Mouse (Mus musculus) heart, embryonic 13.5 days (tissue): ENCODE measurements around the gene Zswim3. TPM values are rescaled to one million over a fixed set of nuclear protein-coding genes. Genes with fewer than 3 reads are reported as not detected.

Experiments
- ATAC-seq: fragments of 200-750 bp; cut with Nextera tagmentation; 2 replicates; pipeline ENCODE4 v1.8.0; 2017; ENCODE audit warnings: moderate TSS enrichment; ENCODE audit not compliant: insufficient number of reproducible peaks, low FRiP score, low TSS enrichment; ENCODE audit errors: extremely low read depth
- H3K27ac ChIP-seq: fragments of 300-500 bp; sonication (generic); replicated peaks from 2 replicates; pipeline ENCODE4 v1.5.1; 2015; ENCODE audit warnings: moderate library complexity, mild to moderate bottlenecking, inconsistent platforms
- H3K27me3 ChIP-seq: fragments of 300-500 bp; sonication (generic); replicated peaks from 2 replicates; pipeline ENCODE4 v1.6.1; 2015; ENCODE audit warnings: mild to moderate bottlenecking, inconsistent platforms
- H3K36me3 ChIP-seq: fragments of 300-500 bp; sonication (generic); 2 replicates; pipeline ENCODE4 v1.6.1; 2015; ENCODE audit warnings: mild to moderate bottlenecking, inconsistent platforms
- H3K4me1 ChIP-seq: fragments of 300-500 bp; sonication (generic); 2 replicates; pipeline ENCODE4 v1.6.1; 2015; ENCODE audit warnings: inconsistent platforms
- H3K4me2 ChIP-seq: fragments of 300-500 bp; sonication (generic); 2 replicates; pipeline ENCODE4 v1.6.1; 2015; ENCODE audit warnings: inconsistent platforms, mild to moderate bottlenecking, moderate library complexity
- H3K4me3 ChIP-seq: fragments of 300-500 bp; sonication (generic); 2 replicates; pipeline ENCODE4 v1.5.1; 2015; ENCODE audit warnings: moderate library complexity, mild to moderate bottlenecking, inconsistent platforms
- H3K9ac ChIP-seq: fragments of 300-500 bp; sonication (generic); 2 replicates; pipeline ENCODE4 v1.6.1; 2015; ENCODE audit warnings: inconsistent platforms, mild to moderate bottlenecking, moderate library complexity
- H3K9me3 ChIP-seq: fragments of 300-500 bp; sonication (generic); 2 replicates; pipeline ENCODE4 v1.6.1; 2016; ENCODE audit warnings: inconsistent platforms
- WGBS: fragments of 180-500 bp; shearing (Covaris S2); methylation state at CpG from one replicate; pipeline ENCODE4 v1.1.7; 2015; ENCODE audit warnings: mixed read lengths; 5-methylcytosine and 5-hydroxymethylcytosine counted together
- polyA plus RNA-seq: library from polyadenylated mRNA; unstranded; fragments of >200 nt; fragmentation: Nextera tagmentation; extraction: Ambion mirVana; gene quantifications from 2 replicates; pipeline ENCODE4 v1.2.1, GENCODE M21; 2015

Gene Zswim3
- polyA plus RNA-seq, 1 experiment from 2014 or later = 5.0 TPM

- 21% methylated on average over 16 of the region's 16 CpGs for WGBS
- peak overlapping the region; percentile 55 for H3K9ac ChIP-seq
These were observed 62.0 kb downstream of the Zswim3 start for GRCm38 (mm10) chr2:164866741-164867551.

GRCm38 (mm10) chr2:164867566-164867965, 62.7 kb downstream of the Zswim3 start:
- peaks cover 25% of the 10 kb centered on the region for H3K4me1 ChIP-seq
- no peak for ATAC-seq
- peak overlapping the region; percentile 94 for H3K27ac ChIP-seq
- H3K9me3 ChIP-seq = 0 out of 2 replicates have a peak, but pooled peaks cover 5% of the 10 kb centered on the region
- no peak overlapping the region for H3K4me3 ChIP-seq
- H3K36me3 ChIP-seq = no peaks in the 10 kb centered on the region; the same call in 1 of the 2 replicates
- H3K27me3 ChIP-seq = no peaks in the 10 kb centered on the region
- no peak overlapping the region for H3K4me2 ChIP-seq
- no peak overlapping the region for H3K9ac ChIP-seq
- WGBS = 87% methylated on average over 7 of the region's 7 CpGs

More at GRCm38 (mm10) chr2:164866741-164867551, 62.0 kb downstream of the Zswim3 start:
- ATAC-seq = peak; percentile 78
- Histone ChIP-seq H3K4me1 (peaks cover 31% of the 10 kb centered on the region), H3K27me3 (no peaks in the 10 kb centered on the region), H3K9me3 (0 out of 2 replicates have a peak, but pooled peaks cover 5% of the 10 kb centered on the region), H3K4me3 (no peak overlapping the region), H3K27ac (peak overlapping the region; percentile 94), H3K36me3 (no peaks in the 10 kb centered on the region; the same call in 1 of the 2 replicates), H3K4me2 (peak overlapping the region; percentile 22)

DNA sequence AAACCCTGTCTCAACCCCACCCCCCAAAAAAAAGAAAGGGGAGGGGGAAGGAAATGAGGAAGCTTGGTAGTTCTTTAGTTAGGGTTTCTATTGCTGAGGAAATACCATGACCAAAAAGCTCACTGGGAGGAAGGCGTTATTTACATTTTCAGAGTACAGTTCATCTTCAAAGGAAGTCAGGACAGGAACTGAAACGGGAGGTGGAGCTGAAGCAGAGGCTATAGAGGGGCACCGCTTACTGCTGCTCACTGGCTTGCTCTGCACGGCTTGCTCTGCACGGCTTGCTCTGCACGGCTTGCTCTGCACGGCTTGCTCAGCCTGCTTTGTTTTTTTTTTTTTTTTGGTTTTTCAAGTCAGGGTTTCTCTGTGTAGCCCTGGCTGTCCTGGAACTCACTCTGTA, 63.6 kb downstream of the Zswim3 start:
- Histone ChIP-seq H3K27me3 (no peaks in the 10 kb centered on the region), H3K4me2 (no peak overlapping the region), H3K36me3 (no peaks in the 10 kb centered on the region; the same call in 1 of the 2 replicates), H3K9me3 (0 out of 2 replicates have a peak, but pooled peaks cover 5% of the 10 kb centered on the region), H3K4me3 (no peak overlapping the region), H3K4me1 (peaks cover 21% of the 10 kb centered on the region), H3K27ac (no peak overlapping the region), H3K9ac (no peak overlapping the region)
- WGBS = 63% methylated on average over 7 of the region's 7 CpGs
- no peak for ATAC-seq

Other genes with a start within 250 kb of the Zswim3 start
- gene Wfdc2, start 242.7 kb upstream of the Zswim3 start, polyA plus RNA-seq = 11.1 and 12.7 TPM in 2 replicates
- gene Spint3, start 231.6 kb upstream of the Zswim3 start, polyA plus RNA-seq = not detected in 2 replicates
- 0.44 TPM in 1 of 2 replicates, not detected in the other for gene Wfdc6a, start 219.7 kb upstream of the Zswim3 start, polyA plus RNA-seq
- not detected in 2 replicates for gene Eppin, start 211.5 kb upstream of the Zswim3 start, polyA plus RNA-seq
- gene Wfdc6b, start 191.6 kb upstream of the Zswim3 start, polyA plus RNA-seq = not detected in 2 replicates
- not detected in 2 replicates for gene Wfdc8, start 191.5 kb upstream of the Zswim3 start, polyA plus RNA-seq
- not detected in 2 replicates for gene Wfdc16, start 166.3 kb upstream of the Zswim3 start, polyA plus RNA-seq
- gene Wfdc10, start 149.1 kb upstream of the Zswim3 start, polyA plus RNA-seq = not detected in 2 replicates
- gene Wfdc9, start 148.5 kb upstream of the Zswim3 start, polyA plus RNA-seq = not detected in 2 replicates
- not detected in 2 replicates for gene Wfdc11, start 131.0 kb upstream of the Zswim3 start, polyA plus RNA-seq
- not detected in 2 replicates for gene Wfdc13, start 120.0 kb upstream of the Zswim3 start, polyA plus RNA-seq
- not detected in 2 replicates for gene Spint4, start 106.6 kb upstream of the Zswim3 start, polyA plus RNA-seq
- not detected in 2 replicates for gene Spint5, start 89.8 kb upstream of the Zswim3 start, polyA plus RNA-seq
- gene Wfdc3, start 59.2 kb upstream of the Zswim3 start, polyA plus RNA-seq = 0.27 and 0.28 TPM in 2 replicates
- 55.0 and 56.9 TPM in 2 replicates for gene Dnttip1, start 59.1 kb upstream of the Zswim3 start, polyA plus RNA-seq
- 434 and 464 TPM in 2 replicates for gene Ube2c, start 35.2 kb upstream of the Zswim3 start, polyA plus RNA-seq
- gene Tnnc2, start 25.1 kb upstream of the Zswim3 start, polyA plus RNA-seq = 1.0 and 3.8 TPM in 2 replicates
- 26.7 and 31.8 TPM in 2 replicates for gene Snx21, start 19.3 kb upstream of the Zswim3 start, polyA plus RNA-seq
- 12.0 and 18.0 TPM in 2 replicates for gene Acot8, start 216 bp upstream of the Zswim3 start, polyA plus RNA-seq
- gene Zswim1, start 17.6 kb downstream of the Zswim3 start, polyA plus RNA-seq = 8.7 and 9.0 TPM in 2 replicates
- not detected in 2 replicates for gene Spata25, start 23.4 kb downstream of the Zswim3 start, polyA plus RNA-seq
- 171 and 180 TPM in 2 replicates for gene Ctsa, start 27.8 kb downstream of the Zswim3 start, polyA plus RNA-seq
- gene Neurl2, start 28.4 kb downstream of the Zswim3 start, polyA plus RNA-seq = 44.5 and 46.7 TPM in 2 replicates
- gene Pltp, start 52.6 kb downstream of the Zswim3 start, polyA plus RNA-seq = 11.8 and 14.9 TPM in 2 replicates
- gene Pcif1, start 74.2 kb downstream of the Zswim3 start, polyA plus RNA-seq = 56.0 and 63.1 TPM in 2 replicates
- gene Zfp335, start 106.7 kb downstream of the Zswim3 start, polyA plus RNA-seq = 8.8 and 9.2 TPM in 2 replicates
- 0.33 and 0.36 TPM in 2 replicates for gene Mmp9, start 135.7 kb downstream of the Zswim3 start, polyA plus RNA-seq
- 0.42 and 0.56 TPM in 2 replicates for gene Slc12a5, start 155.7 kb downstream of the Zswim3 start, polyA plus RNA-seq
- 40.0 and 42.2 TPM in 2 replicates for gene Ncoa5, start 229.8 kb downstream of the Zswim3 start, polyA plus RNA-seq